Mouse (Mus musculus): ENCODE results near the gene Cfap36. TPM values are rescaled to one million over a fixed set of nuclear protein-coding genes. Genes with fewer than 3 reads are reported as not detected.

The Cfap36 gene
- polyA plus RNA-seq, 1 experiment from 2014 or later: 117 TPM

GRCm38 (mm10) chr11:29237364-29237763 is 9.8 kb downstream of the Cfap36 start:
- Histone ChIP-seq H3K27ac (no peak overlapping the region), H3K36me3 (replicated peaks) (peaks cover 3% of the 10 kb centered on the region), H3K4me3 (no peak overlapping the region), H3K4me1 (no peaks in the 10 kb centered on the region), H3K27me3 (replicated peaks) (no peaks in the 10 kb centered on the region), H3K9ac (no peak overlapping the region), H3K4me2 (no peak overlapping the region), H3K9me3 (no peaks in the 10 kb centered on the region)
- no peak for ATAC-seq (replicated peaks)

DNA sequence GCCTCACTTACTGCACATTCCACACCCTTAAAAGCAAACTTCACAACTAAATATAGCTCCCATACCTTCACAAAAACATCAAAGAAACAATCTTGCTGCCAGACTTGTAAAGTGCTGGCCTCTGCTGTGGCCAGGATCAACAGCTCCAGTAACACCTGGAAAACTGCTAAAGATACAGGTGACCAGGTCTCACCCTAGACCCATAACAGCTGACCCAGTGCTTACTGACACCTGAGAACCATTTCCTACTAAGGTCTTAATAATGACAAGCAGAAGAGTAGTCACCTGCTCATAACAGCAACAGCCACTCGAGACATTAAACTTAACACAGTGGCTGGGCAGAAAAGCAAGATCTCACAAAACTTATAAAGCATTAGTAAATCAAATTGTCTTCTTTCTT is 13.6 kb downstream of the Cfap36 start:
- no peak for ATAC-seq (replicated peaks)
- no peaks in the 10 kb centered on the region for H3K4me1 ChIP-seq
- WGBS: 91% methylated on average over 1 of the region's 1 CpGs

DNA sequence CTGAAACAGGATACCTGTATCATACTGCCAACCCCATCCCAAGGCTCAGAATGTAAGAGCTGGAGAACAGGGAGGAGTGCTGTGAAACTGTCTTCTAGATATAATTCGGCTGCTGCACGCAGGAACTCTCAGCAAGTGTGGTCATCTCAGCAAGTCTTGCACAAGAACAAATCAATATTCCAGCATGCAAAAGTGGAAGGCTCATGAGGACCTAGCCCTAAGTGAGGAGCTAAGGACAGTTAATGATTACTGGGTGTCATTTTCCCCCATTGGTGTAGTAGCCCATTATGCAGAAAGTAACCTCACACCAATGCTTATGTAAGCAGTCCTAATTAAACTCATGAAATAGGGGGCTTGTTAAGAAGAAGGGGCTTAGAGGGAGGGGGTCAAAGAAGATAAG is 18.3 kb downstream of the Cfap36 start:
- H3K9me3 ChIP-seq: no peaks in the 10 kb centered on the region
- no peak overlapping the region for H3K4me2 ChIP-seq
- WGBS: 93% methylated on average over 2 of the region's 2 CpGs
- H3K4me3 ChIP-seq: no peak overlapping the region
- no peak overlapping the region for H3K27ac ChIP-seq
- H3K36me3 ChIP-seq (replicated peaks): peaks cover 10% of the 10 kb centered on the region; the same call in 1 of the 2 replicates
- no peak for ATAC-seq (replicated peaks)
- no peak overlapping the region for H3K9ac ChIP-seq
- H3K4me1 ChIP-seq: no peaks in the 10 kb centered on the region
- no peaks in the 10 kb centered on the region for H3K27me3 ChIP-seq (replicated peaks)

More for the DNA sequence above, 13.6 kb downstream of the Cfap36 start:
- Histone ChIP-seq H3K27me3 (replicated peaks) (no peaks in the 10 kb centered on the region), H3K36me3 (replicated peaks) (peaks cover 8% of the 10 kb centered on the region; the same call in 1 of the 2 replicates), H3K27ac (no peak overlapping the region), H3K4me2 (no peak overlapping the region), H3K9me3 (no peaks in the 10 kb centered on the region), H3K4me3 (no peak overlapping the region), H3K9ac (no peak overlapping the region)

DNA sequence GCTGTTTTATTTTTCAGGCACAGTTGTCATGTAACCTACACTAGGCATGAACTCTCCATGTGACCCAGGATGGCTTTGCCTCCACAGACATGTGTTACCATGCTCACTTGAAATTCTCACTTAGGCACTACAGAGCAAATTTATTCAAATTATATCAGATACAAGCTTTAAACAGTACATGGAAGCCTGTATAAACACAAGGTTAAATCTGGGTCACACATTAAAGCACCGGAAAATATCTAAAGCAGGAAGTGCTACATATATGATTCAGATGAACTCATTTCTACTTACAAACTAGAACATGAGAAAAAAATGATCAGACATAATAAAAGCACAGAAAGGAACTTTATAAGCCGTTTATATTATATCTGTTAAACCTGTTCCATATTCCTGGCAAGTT is 22.5 kb downstream of the Cfap36 start:
- H3K27ac ChIP-seq: no peak overlapping the region
- 95% methylated on average over 2 of the region's 2 CpGs for WGBS
- no peaks in the 10 kb centered on the region for H3K9me3 ChIP-seq
- no peak overlapping the region for H3K9ac ChIP-seq
- no peak overlapping the region for H3K4me3 ChIP-seq
- H3K27me3 ChIP-seq (replicated peaks): no peaks in the 10 kb centered on the region
- H3K36me3 ChIP-seq (replicated peaks): peaks cover 37% of the 10 kb centered on the region
- ATAC-seq (replicated peaks): no peak
- no peaks in the 10 kb centered on the region for H3K4me1 ChIP-seq
- no peak overlapping the region for H3K4me2 ChIP-seq

DNA sequence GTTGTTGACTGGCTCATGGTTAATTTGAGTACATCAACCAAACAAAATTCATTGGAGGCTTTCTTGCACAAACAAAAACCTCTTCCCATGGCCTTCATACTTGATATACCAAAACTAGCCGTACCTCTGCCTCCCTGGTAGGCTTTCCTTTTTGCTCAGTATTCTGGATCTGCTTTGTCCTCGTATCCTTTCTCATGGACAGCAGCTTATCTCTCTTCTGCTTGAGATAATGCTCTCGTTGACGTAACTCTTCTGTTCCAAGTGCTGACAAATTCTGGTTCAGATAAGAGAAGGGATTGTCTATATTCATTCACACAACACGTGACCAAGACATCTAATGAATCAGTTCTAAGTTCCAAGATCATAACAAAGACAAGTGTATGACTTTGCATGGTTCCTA is 24.9 kb downstream of the Cfap36 start:
- H3K36me3 ChIP-seq (replicated peaks): peaks cover 41% of the 10 kb centered on the region
- H3K9ac ChIP-seq: no peak overlapping the region
- WGBS: 96% methylated on average over 5 of the region's 5 CpGs
- H3K4me1 ChIP-seq: no peaks in the 10 kb centered on the region
- no peak overlapping the region for H3K27ac ChIP-seq
- no peak for ATAC-seq (replicated peaks)
- no peaks in the 10 kb centered on the region for H3K27me3 ChIP-seq (replicated peaks)
- H3K9me3 ChIP-seq: no peaks in the 10 kb centered on the region
- H3K4me2 ChIP-seq: no peak overlapping the region
- H3K4me3 ChIP-seq: no peak overlapping the region

GRCm38 (mm10) chr11:29219055-29219454 is 28.2 kb downstream of the Cfap36 start:
- no peak overlapping the region for H3K4me3 ChIP-seq
- no peaks in the 10 kb centered on the region for H3K27me3 ChIP-seq (replicated peaks)
- peaks cover 51% of the 10 kb centered on the region for H3K36me3 ChIP-seq (replicated peaks)
- ATAC-seq (replicated peaks): no peak
- H3K4me1 ChIP-seq: no peaks in the 10 kb centered on the region
- H3K9me3 ChIP-seq: no peaks in the 10 kb centered on the region
- no peak overlapping the region for H3K4me2 ChIP-seq
- no peak overlapping the region for H3K27ac ChIP-seq
- no peak overlapping the region for H3K9ac ChIP-seq

GRCm38 (mm10) chr11:29216196-29216595 is 31.0 kb downstream of the Cfap36 start:
- H3K4me1 ChIP-seq: no peaks in the 10 kb centered on the region
- no peak overlapping the region for H3K4me3 ChIP-seq
- no peaks in the 10 kb centered on the region for H3K9me3 ChIP-seq
- no peak for ATAC-seq (replicated peaks)
- H3K27me3 ChIP-seq (replicated peaks): no peaks in the 10 kb centered on the region
- H3K9ac ChIP-seq: no peak overlapping the region
- 97% methylated on average over 2 of the region's 2 CpGs for WGBS
- peaks cover 44% of the 10 kb centered on the region for H3K36me3 ChIP-seq (replicated peaks)
- H3K4me2 ChIP-seq: no peak overlapping the region
- H3K27ac ChIP-seq: no peak overlapping the region

GRCm38 (mm10) chr11:29209774-29210173 is 37.4 kb downstream of the Cfap36 start:
- ATAC-seq (replicated peaks): no peak
- H3K9ac ChIP-seq: no peak overlapping the region
- H3K36me3 ChIP-seq (replicated peaks): peaks cover 19% of the 10 kb centered on the region; the same call in 1 of the 2 replicates
- no peak overlapping the region for H3K4me2 ChIP-seq
- H3K4me1 ChIP-seq: no peaks in the 10 kb centered on the region
- no peak overlapping the region for H3K4me3 ChIP-seq
- H3K9me3 ChIP-seq: no peaks in the 10 kb centered on the region
- WGBS: 92% methylated on average over 2 of the region's 2 CpGs
- H3K27me3 ChIP-seq (replicated peaks): no peaks in the 10 kb centered on the region
- H3K27ac ChIP-seq: no peak overlapping the region

DNA sequence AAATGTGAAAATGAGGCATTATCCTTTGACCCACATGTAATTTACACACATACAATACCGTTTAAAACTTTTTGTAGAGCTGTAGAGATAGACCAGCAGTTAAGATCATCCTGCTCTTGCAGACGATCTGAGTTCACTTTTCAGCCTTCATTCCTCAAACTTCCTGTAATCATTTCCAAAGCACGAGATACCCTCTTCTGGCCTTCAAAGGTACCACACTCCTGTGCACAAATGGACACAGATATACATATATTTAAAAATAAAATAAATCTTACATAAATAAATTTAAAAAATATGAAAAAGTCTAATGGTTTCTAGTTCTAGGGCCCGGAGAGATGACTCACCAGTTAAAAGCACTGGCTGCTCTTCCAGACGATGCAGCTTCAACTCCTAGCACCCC is 43.6 kb downstream of the Cfap36 start:
- Histone ChIP-seq H3K9ac (no peak overlapping the region), H3K36me3 (replicated peaks) (peaks cover 13% of the 10 kb centered on the region), H3K27me3 (replicated peaks) (no peaks in the 10 kb centered on the region), H3K4me3 (no peak overlapping the region), H3K4me1 (no peaks in the 10 kb centered on the region), H3K27ac (no peak overlapping the region), H3K9me3 (no peaks in the 10 kb centered on the region), H3K4me2 (no peak overlapping the region)
- no peak for ATAC-seq (replicated peaks)
- 87% methylated on average over 5 of the region's 5 CpGs for WGBS

DNA sequence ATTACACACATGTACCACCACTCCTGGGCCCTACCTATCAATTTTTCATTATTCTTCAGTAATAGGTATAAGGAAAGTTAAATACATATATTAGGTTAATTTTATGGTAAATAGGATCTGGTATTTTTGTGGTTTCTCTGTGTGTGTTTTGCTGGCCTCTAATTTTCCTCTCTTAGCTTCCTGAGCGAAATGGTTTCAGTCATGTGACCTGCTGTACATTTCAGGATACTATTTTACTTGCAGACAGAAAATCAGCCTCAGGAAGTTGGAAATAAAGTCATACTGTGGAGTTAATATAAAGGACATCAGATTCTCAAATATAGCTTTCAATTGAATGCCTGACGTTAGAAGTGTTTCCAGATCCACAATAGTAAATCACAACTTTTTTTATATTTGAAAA is 58.2 kb downstream of the Cfap36 start:
- 92% methylated on average over 2 of the region's 2 CpGs for WGBS
- Histone ChIP-seq H3K27me3 (replicated peaks) (no peaks in the 10 kb centered on the region), H3K4me3 (no peak overlapping the region), H3K9me3 (no peaks in the 10 kb centered on the region), H3K27ac (no peak overlapping the region), H3K9ac (no peak overlapping the region), H3K4me1 (no peaks in the 10 kb centered on the region), H3K36me3 (replicated peaks) (peaks cover 18% of the 10 kb centered on the region; the same call in 1 of the 2 replicates), H3K4me2 (no peak overlapping the region)
- ATAC-seq (replicated peaks): no peak

GRCm38 (mm10) chr11:29181751-29182150 is 65.5 kb downstream of the Cfap36 start:
- Histone ChIP-seq H3K9ac (no peak overlapping the region), H3K4me1 (no peaks in the 10 kb centered on the region; the same call in 1 of the 2 replicates)
- 94% methylated on average over 5 of the region's 5 CpGs for WGBS

DNA sequence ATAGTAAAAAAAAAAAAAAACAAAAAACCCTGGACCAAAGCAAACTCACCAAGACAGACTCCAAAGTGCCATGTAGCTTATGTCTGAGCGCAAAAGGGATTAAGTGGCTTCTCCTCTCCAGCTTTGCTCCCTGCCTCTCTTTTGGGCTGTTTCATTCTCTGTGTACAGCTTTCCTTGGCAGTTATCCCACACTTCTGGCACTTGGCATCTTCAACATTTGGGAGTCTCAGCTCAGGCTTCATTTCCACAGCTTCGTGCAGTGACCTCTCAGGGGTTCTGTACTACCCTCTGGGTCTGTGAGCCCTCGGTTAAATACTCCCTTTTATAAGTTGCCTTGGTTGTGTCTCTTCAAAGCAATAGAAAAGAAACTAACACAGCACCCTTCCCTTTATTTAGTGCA is 66.6 kb downstream of the Cfap36 start:
- peaks cover 9% of the 10 kb centered on the region for H3K36me3 ChIP-seq (replicated peaks)
- H3K4me1 ChIP-seq: no peaks in the 10 kb centered on the region; the same call in 1 of the 2 replicates
- no peaks in the 10 kb centered on the region for H3K9me3 ChIP-seq
- peak; percentile 56 for ATAC-seq (replicated peaks)
- no peak overlapping the region for H3K27ac ChIP-seq
- H3K4me3 ChIP-seq: no peak overlapping the region
- 64% methylated on average over 3 of the region's 3 CpGs for WGBS
- H3K27me3 ChIP-seq (replicated peaks): no peaks in the 10 kb centered on the region
- H3K4me2 ChIP-seq: no peak overlapping the region
- H3K9ac ChIP-seq: no peak overlapping the region

More at GRCm38 (mm10) chr11:29181751-29182150, 65.5 kb downstream of the Cfap36 start:
- Histone ChIP-seq H3K9me3 (no peaks in the 10 kb centered on the region), H3K36me3 (replicated peaks) (peaks cover 17% of the 10 kb centered on the region), H3K4me2 (no peak overlapping the region), H3K27ac (no peak overlapping the region), H3K27me3 (replicated peaks) (no peaks in the 10 kb centered on the region), H3K4me3 (no peak overlapping the region)
- ATAC-seq (replicated peaks): no peak

GRCm38 (mm10) chr11:29179319-29179718 is 67.9 kb downstream of the Cfap36 start:
- Histone ChIP-seq H3K9ac (no peak overlapping the region), H3K4me3 (no peak overlapping the region), H3K36me3 (replicated peaks) (peaks cover 8% of the 10 kb centered on the region), H3K9me3 (no peaks in the 10 kb centered on the region), H3K27ac (no peak overlapping the region), H3K4me2 (no peak overlapping the region), H3K4me1 (no peaks in the 10 kb centered on the region; the same call in 1 of the 2 replicates), H3K27me3 (replicated peaks) (no peaks in the 10 kb centered on the region)
- no peak for ATAC-seq (replicated peaks)
- WGBS: 96% methylated on average over 1 of the region's 1 CpGs

Measured in midbrain, embryonic 15.5 days (tissue).